Mouse (Mus musculus) lung, postnatal 14 days (tissue): ENCODE results near the gene Kif6.

Experiments used
- DNase-seq: peaks from one replicate; pipeline ENCODE4 v3.0.0; 2021

Kif6 gene

DNA sequence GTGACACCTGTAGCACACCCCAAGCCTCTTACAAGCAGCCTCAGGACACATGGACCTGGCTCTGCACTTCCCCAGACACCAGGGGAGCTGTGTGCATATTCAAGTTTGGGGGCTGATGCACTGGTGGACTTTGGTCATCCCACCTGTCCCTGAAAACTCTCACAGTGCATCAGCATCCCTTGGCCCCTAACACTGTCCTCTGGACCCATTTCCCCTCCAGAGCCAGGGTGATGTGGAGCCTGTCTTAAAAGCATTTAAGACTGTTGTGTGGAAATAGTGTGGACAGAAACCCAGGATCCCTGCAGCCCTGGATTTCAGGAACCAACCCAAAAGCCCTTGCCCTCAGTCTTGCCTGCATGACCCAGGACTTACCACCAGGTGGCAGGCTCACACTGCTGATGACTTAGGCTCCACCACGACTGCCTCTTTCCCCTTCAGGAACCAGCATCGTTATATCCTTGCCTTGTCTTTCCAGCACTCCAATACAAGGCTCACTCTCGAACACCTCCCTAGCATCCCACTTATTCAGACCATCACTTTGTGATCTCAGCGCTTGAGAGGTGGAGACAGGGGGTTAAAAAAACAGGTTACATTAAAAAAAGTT is 320.8 kb downstream of the Kif6 start:
- peak; percentile 80 for DNase-seq

DNA sequence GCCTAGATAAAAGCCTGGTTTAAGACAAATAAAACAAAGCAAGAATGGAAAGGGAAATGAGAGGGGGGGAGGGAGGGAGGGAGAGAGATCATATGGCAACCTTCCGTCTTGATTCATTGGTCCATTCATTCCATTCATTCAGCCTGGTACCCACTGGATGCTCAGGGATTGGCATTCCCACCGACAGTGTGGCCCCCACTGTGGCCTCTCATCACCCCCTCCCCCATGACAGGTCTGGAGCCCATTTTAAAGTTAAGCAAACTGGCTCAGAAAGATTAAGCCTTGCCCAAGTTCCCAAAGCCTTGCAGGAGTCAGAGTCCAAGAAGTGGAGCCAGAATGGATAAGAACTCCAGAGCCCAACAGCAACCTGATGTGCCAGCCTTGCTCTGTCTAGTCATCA is 321.3 kb downstream of the Kif6 start:
- DNase-seq = no peak

DNA sequence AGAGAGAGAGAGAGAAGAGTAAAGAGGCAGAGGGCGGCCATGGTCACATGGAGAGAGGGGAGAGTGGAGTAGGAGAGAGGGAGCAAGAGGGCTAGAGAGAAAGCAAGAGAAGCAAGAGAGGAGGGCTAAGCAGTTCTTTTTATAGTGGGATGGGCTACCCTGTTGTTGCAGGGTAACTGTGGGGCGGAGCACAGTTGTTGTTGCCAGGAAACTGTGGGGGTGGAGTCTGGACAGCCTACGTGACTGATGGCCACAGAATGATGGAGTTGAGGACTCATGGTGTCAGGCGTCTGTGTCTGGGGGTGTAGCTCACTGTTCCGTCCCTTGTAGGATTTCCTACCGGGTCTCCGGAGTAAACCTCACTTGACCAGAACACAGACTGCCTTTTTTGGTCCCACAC is 324.2 kb downstream of the Kif6 start:
- DNase-seq = no peak

DNA sequence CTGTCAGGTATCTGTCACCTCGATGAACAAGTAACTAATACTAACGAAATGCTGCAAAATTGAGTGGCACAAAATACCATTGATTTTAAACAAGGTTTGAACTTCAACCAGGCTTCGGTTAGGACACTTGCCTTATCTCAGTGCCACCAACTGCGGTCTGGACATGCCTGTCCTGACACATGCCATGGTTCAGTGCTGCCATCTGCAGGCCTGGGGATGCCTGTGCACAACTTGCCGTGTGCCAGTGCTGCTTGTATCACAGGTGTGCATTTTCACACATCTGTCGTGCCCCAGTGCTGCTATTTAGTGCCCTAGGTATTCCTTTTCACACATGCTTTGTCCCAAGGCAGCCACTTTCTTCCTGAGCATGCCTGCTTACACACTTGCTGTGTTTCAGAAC is 327.7 kb downstream of the Kif6 start:
- DNase-seq = peak; percentile 7

DNA sequence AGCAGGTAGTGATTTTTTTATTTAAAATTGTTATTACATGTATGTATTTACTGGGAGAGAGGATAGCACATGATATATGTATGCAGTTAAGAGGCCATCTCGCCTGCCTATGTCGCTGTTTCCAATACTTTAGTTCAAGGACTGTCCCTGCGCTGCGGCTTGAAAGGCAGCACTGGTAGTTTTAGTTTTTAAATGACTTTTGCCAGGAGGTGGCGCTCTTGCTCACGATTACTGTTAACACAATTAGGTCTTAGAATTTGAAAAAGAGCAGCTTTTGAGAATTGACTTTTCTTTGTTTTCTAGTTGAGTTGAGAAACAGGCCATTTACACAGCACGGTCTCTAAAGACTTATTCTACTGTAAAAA is 336.5 kb downstream of the Kif6 start:
- peak; percentile 87 for DNase-seq

DNA sequence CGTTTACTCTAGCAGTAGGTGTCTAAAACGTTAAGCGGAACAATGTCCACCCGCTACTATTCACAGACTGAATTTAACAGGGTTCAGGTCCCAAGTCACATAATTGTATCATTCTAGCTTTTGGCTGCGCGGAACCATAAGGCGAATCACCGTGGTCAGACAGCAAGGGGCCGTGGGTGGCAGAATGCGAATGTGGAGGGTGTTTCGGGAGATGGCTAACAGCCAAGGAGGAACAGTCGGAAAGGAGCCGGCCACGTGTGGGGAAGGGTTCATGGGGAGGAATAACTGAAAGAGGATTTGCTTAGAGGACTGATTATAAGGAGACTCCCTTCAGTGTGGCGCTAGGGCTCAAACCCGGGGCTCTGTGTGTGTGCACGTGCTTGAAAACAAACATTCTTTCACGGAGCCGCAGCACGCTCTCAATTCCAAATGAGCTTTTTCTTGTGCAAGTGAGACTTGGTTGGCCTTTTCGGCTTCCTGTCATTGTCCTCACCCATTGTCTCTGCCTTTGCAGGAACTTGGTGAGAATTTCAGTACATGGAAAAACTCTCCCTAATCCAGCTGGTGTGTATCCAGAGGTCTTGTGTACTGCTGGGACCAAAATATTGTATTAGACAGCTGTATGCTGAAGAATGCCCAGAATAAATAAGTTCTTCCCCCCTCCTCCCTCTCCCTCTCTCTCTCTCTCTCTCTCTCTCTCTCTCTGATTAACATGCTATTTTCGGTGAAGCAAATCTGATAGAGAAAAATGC is 337.1 kb downstream of the Kif6 start:
- peak; percentile 23 for DNase-seq

DNA sequence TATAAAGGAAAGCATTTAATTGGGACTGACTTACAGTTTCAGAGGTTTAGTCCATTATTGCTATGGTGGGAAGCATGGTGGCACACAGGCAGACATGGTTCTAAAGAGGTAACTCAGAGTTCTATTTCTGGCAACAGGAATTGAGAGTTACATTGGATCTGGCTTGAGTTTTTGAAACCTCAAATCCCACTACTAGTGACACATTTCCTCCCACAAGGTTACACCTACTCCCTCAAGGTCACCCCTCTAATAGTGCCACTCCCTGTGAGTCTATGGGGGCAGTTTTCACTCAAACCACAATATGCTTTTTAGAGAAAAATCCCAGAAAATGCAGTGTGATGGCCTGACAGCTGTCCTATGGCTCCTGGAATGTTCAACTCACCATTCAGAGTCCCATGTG is 344.1 kb downstream of the Kif6 start:
- DNase-seq = no peak
